Mouse (Mus musculus) stomach, postnatal 0 days (tissue): ENCODE results near the gene Nat8l.

Source experiments
- CTCF ChIP-seq: IDR thresholded peaks from 2 replicates; pipeline ENCODE4 v1.5.1; 2016; ENCODE audit warnings: antibody characterized with exemption, low read depth, mild to moderate bottlenecking, moderate library complexity
- EP300 ChIP-seq: optimal IDR thresholded peaks from 2 replicates; pipeline ENCODE3; 2016; ENCODE audit warnings: antibody characterized with exemption

GRCm38 (mm10) chr5:34032520-34032919 lies 36.7 kb downstream of the Nat8l start:
- no peak for TF ChIP-seq CTCF
- no peak for TF ChIP-seq EP300
